Mouse (Mus musculus) testis, adult 2 months (tissue): ENCODE data around the gene Mall. TPM values are rescaled to one million over a fixed set of nuclear protein-coding genes. Genes with fewer than 3 reads are reported as not detected.

Source experiments
- H3K27ac ChIP-seq: fragments of 200-500 bp; 2 replicates; pipeline ENCODE4 v1.5.1; 2012; ENCODE audit warnings: low read depth, low read length; ENCODE audit not compliant: control insufficient read depth, insufficient read depth
- H3K27me3 ChIP-seq: fragments of 200-500 bp; 2 replicates; pipeline ENCODE4 v1.6.1; 2012; ENCODE audit warnings: mild to moderate bottlenecking, low read length, moderate library complexity; ENCODE audit not compliant: control insufficient read depth, insufficient read depth
- H3K36me3 ChIP-seq: fragments of 200-500 bp; 2 replicates; pipeline ENCODE4 v1.6.1; 2012; ENCODE audit warnings: mild to moderate bottlenecking, low read length; ENCODE audit not compliant: control insufficient read depth, insufficient read depth
- H3K4me1 ChIP-seq: fragments of 200-500 bp; 2 replicates; pipeline ENCODE4 v1.6.1; 2012; ENCODE audit warnings: low read length; ENCODE audit not compliant: control insufficient read depth, insufficient read depth
- H3K4me3 ChIP-seq: fragments of 200-500 bp; 2 replicates; pipeline ENCODE4 v1.5.1; 2012; ENCODE audit warnings: low read depth, mild to moderate bottlenecking, low read length, moderate library complexity, mixed read lengths; ENCODE audit not compliant: control insufficient read depth
- CTCF ChIP-seq: fragments of 200-500 bp; IDR thresholded peaks from 2 replicates; pipeline ENCODE4 v1.5.1; 2012; ENCODE audit warnings: low read depth, mild to moderate bottlenecking, inconsistent platforms, low read length, moderate library complexity; ENCODE audit not compliant: control insufficient read depth, insufficient read depth, insufficient replicate concordance
- POLR2A ChIP-seq: fragments of 200-500 bp; IDR thresholded peaks from 2 replicates; pipeline ENCODE4 v1.6.1; 2012; ENCODE audit warnings: low read depth, mild to moderate bottlenecking, inconsistent platforms, low read length, moderate library complexity; ENCODE audit not compliant: control insufficient read depth
- polyA plus RNA-seq: library from polyadenylated mRNA; depleted of rRNA; stranded (reverse); fragments of >200 nt; gene quantifications from 2 replicates; pipeline ENCODE4 v1.2.3, GENCODE M21; 2012

The Mall gene
- polyA plus RNA-seq, 1 experiment, result 4.4 TPM

DNA sequence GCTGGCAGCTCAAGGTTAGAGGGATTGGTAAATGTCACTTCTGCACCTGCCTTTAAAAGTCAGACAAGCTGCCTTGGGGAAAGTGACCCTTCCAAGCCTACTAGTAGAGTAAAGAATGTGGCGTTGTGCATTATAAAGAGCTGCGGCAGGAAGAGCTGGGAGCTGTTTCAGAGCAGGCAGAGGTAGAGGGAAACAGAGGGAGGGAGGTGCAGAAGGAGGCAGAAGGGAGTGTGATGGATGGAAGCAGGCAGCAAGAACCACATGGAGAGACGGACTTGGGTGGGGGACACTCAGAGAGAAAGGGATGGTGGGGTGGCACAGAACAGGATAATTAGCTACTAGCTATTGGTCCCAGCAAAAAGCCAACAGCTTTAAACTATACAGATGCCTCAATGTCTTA is 21.7 kb downstream of the Mall start:
- H3K27ac ChIP-seq, result no peak overlapping the region
- no peak for TF ChIP-seq POLR2A
- no peak for TF ChIP-seq CTCF
- no peak overlapping the region for H3K4me3 ChIP-seq
- H3K36me3 ChIP-seq, result no peaks in the 10 kb centered on the region
- no peaks in the 10 kb centered on the region for H3K27me3 ChIP-seq
- no peaks in the 10 kb centered on the region for H3K4me1 ChIP-seq

DNA sequence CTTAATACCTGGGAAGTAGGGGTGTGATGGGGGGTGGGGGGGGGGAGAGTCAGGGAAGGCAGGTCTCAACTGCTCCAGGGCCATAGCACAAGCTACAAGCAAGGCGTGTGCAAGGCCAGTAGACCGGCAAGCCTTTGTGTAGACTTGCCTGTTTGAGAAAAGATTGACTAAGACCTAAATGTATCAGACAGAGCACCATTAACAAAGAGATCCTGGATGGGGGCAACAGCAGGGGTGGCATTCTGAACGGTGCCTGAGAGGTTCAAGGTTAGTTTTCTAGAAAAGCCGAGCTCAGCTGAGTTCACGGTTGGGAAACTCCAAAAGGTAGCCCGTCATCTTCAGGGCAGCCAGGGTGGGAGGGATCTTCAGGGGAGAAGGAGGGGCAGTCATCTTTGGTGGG is 24.5 kb downstream of the Mall start:
- Histone ChIP-seq H3K4me3 (no peak overlapping the region), H3K4me1 (no peaks in the 10 kb centered on the region), H3K36me3 (no peaks in the 10 kb centered on the region), H3K27me3 (no peaks in the 10 kb centered on the region), H3K27ac (no peak overlapping the region)
- TF ChIP-seq CTCF (no peak), POLR2A (no peak)

DNA sequence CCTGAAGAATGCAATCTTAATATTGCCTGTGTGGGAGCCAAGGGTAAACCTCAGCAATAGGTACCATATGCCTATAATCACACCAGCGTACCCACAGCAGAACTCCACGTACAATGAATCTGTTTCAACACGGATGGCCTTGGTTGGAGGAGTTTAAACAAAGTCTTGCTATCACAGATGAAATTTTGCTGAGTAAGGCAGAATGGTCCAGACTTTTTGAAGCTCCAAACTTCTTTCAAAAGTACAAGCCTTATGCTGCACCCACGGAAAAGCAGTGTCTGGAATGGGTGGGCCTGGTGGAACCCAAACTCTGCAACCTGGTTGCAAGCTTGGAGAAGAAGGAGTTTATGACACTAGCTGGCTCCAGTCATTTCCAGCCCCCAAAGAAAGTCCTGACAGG is 40.5 kb downstream of the Mall start:
- H3K36me3 ChIP-seq, result peaks cover 1% of the 10 kb centered on the region; the same call in 1 of the 2 replicates
- H3K27me3 ChIP-seq, result no peaks in the 10 kb centered on the region
- no peak overlapping the region for H3K27ac ChIP-seq
- TF ChIP-seq CTCF (no peak), POLR2A (no peak)
- H3K4me1 ChIP-seq, result peaks cover 8% of the 10 kb centered on the region
- H3K4me3 ChIP-seq, result peak overlapping the region; percentile 75

DNA sequence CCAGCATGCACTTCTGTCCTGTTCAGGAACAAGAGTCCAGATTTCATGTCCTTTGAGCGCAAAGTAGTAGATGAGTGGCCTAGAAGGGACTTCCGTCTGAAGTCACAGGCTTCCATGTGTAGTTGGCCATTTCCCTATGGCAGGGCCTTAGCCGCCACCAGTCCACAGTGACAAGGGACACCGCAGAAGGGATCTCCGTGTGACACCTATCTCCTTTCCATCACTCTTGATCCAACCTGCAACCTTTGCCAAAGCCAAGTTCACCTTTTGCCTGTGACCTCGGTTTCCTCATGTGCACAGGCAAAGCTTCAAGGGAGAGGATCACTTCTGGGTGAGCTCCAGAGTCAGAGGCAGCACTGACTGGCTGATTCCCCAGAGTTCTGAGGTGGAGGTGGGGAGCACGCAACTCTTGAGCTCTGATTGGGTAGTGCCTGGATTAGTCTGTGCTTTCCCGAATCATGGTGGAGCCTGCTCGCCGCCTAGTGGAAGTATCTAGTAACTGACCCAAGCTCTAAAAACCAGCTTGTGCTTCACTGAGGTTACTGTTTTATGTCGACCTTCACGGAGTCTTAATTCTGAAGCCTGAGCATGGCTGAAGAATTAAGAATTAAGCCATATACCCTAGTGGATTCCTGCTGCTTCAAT is 45.9 kb downstream of the Mall start:
- peak overlapping the region; percentile 57 for H3K4me3 ChIP-seq
- H3K4me1 ChIP-seq, result peaks cover 11% of the 10 kb centered on the region
- H3K36me3 ChIP-seq, result no peaks in the 10 kb centered on the region; the same call in 1 of the 2 replicates
- TF ChIP-seq POLR2A (no peak), CTCF (peak; percentile 60; the same call in 1 of the 2 replicates)
- H3K27me3 ChIP-seq, result no peaks in the 10 kb centered on the region
- H3K27ac ChIP-seq, result no peak overlapping the region

DNA sequence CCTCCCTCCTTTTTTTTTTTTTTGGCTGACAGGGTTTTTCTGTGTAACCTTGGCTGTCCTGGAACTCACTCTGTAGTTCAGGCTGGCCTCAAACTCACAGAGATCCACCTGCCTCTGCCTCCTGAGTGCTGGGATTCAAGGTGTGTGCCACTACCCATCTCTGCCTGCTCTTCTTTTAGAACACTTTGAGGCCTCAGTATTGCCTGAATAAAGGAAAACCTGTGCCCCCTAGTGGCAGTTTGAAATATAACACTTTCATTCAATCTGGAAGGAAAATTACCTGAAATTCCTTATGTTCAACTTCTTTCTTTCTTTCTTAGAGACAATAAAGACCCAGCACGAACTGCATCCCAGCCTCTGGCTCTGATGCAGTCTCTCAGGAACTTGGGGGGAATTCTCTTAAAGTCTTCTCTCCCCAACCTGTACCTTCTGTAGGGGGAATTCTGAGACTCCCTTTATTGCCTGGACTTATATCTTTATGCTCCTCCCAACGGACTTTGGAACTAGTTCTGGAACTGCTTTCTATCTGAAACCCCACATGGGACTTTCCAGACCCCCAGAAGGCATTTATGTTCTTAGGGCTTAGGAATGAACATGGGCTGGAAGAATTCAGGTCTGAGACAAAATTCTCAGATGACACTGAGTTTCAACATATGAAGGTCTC is 61.8 kb downstream of the Mall start:
- H3K4me3 ChIP-seq, result no peak overlapping the region
- no peaks in the 10 kb centered on the region for H3K36me3 ChIP-seq
- H3K4me1 ChIP-seq, result no peaks in the 10 kb centered on the region
- H3K27ac ChIP-seq, result no peak overlapping the region
- no peaks in the 10 kb centered on the region for H3K27me3 ChIP-seq
- TF ChIP-seq POLR2A (no peak), CTCF (peak; percentile 17; the same call in 1 of the 2 replicates)

DNA sequence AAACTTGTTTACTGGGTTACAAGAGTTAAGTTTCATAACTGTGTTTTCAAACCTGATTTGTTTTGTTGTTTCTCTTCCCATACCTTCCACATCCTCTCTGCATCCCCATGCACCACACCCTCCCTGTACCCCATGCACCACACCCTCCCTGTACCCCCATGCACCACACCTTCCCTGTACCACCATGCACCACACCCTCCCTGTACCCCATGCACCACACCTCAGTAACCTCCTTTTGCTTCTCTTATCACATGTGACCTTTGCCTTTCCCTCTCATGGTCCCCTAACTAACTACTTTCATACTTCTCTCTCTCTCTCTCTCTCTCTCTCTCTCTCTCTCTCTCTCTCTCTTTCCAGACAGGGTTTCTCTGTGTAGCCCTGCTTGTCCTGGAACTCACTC is 62.7 kb downstream of the Mall start:
- Histone ChIP-seq H3K4me1 (no peaks in the 10 kb centered on the region), H3K27ac (no peak overlapping the region), H3K4me3 (no peak overlapping the region), H3K27me3 (no peaks in the 10 kb centered on the region), H3K36me3 (no peaks in the 10 kb centered on the region)
- TF ChIP-seq POLR2A, result no peak
- TF ChIP-seq CTCF, result no peak

DNA sequence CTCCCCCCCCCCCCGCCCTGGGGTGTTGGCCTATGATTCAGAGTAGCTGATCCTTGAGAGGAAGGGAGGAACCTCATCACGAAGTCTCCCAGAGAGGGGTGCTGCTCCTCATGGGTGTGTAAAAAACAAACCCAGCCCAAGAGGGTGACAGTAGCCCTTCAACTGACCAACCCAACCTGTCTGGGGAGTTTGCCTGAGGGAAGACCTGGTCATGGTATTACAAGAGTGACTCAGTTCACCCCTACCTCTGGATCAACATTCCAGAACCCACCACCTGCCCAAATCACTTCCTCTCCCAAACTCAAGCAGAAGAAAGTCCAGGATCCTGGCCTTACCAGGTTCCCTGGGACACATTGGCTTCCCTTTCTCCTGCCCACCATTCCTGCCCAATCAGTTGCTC is 67.0 kb downstream of the Mall start:
- no peaks in the 10 kb centered on the region for H3K4me1 ChIP-seq
- H3K4me3 ChIP-seq, result no peak overlapping the region
- no peak overlapping the region for H3K27ac ChIP-seq
- no peaks in the 10 kb centered on the region for H3K27me3 ChIP-seq
- TF ChIP-seq POLR2A, result no peak
- TF ChIP-seq CTCF, result no peak
- no peaks in the 10 kb centered on the region for H3K36me3 ChIP-seq
